Mouse (Mus musculus) right cerebral cortex, postnatal 4 days (tissue): Measurements from ENCODE around the gene Rab28.
A peak's percentile ranks its signal among the peaks of the same experiment; 100 is the strongest.

Experiments
- DNase-seq: peaks from one replicate; pipeline ENCODE4 v3.0.0-alpha.2; 2022

The Rab28 gene

DNA sequence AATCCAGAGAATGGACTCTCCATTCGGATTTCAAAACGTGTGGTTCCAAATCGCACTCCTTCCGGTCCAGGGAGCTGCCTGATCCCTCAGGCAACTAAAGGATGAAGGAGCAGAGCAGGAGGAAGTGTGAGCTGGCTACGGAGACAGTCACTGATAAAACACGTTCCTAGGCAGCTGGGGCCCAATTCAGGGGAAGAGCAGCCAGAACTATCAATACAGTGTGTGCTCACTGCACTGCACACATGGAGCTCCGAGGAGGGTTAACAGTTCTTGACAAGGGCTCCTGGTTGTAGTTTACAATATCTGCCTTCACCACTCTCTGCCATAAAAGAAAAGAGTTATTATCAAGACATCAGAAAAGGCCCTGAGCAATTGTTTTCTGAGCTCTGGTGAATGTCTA lies 82.4 kb downstream of the Rab28 start:
- no peak for DNase-seq

DNA sequence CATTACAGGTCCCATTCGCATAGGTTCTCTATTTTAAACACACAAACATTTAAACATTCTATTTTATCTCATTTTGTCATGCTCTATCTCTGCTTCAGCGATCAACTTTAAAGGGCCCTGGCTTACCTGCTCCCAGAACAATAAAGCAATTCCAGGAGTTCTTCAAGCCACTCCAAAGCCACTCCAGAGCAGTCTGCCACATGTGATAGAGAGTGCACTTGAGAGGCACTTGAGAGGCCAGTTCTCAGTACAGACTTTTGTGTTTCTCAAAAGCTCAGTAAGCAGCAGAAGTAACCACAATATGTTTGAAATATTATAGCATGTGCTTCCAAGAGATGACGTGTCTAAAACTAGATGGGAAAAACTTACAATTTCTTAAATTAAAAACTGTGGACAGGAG lies 86.2 kb downstream of the Rab28 start:
- DNase-seq: no peak

DNA sequence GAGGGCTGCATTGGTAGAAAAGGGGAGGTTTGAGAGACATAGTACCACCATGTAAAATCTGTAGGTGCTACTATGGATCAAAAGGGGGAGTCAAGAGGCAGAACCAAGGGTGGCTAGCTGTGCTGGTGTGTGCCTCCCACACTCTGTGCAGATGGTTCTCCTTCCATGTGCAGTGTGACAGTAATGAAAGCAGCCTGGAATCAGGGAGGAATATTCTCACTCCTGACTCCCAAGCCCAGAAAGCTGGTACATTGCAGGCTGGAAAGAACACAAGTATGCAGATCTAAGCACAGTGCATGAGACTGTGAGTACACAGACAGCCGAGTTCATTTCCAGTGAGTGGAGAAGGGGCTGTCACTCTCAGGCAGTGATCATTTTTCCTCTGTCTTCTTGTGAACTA lies 89.0 kb downstream of the Rab28 start:
- DNase-seq: no peak

GRCm38 (mm10) chr5:41610447-41611030 lies 97.4 kb downstream of the Rab28 start:
- no peak for DNase-seq

DNA sequence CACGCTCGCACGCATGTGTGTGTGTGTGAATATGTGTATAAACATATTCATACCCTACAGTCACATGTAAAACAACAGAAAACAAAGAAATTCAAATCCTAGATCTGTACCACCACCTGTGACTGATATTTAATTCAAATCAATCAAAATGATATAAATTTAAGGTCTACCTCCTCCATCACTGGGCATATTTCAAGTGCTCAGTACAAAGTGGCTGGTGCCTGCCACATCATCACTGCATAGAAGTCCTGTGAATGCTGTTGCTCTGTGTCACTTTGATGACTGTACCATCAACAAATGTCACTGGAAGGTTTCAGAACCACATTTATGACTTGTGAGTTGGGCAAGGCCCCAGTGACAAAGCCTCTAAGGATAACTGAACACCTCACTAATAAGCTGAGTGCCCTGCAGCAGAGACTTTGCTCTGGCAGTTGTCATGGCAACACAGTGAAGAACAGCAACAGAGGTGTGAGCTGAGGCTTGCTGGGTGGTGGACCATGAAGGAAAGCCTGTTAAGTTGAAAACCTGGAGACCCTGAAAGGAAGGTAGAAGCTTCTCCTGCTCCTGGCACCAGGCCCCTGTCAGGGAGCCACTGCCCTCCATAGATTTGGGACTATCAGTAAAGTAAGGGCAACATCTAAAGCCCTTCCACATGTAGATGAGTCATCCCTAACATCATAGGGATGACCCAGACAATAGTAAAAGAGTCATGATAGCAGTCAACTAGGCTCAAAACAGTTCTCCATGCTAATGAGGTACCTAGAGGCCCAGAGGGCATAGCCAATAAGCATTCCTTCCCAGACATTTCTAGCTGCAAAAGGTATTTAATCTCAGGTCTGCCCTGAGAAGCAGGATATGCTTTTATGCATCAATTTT lies 111.5 kb downstream of the Rab28 start:
- DNase-seq: no peak

DNA sequence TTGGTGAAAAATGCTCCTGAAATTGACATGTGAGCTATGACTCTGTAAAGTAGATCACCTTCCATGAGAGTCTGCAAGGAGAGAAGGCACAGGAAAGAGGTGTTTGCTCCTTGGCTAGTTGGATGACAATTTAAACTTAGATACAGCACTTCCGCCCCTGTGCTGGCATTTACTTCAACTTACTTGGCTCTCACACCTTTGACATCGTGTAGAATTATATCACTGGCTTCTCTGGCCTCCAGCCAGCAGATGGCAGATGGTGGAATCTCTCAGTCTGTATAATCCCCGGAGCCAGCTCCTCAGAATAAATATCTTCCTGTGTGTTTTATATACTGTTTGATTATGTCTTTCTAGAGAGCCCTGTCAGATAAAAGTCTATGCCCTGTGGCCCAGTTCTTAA lies 112.8 kb downstream of the Rab28 start:
- peak; percentile 57 for DNase-seq

DNA sequence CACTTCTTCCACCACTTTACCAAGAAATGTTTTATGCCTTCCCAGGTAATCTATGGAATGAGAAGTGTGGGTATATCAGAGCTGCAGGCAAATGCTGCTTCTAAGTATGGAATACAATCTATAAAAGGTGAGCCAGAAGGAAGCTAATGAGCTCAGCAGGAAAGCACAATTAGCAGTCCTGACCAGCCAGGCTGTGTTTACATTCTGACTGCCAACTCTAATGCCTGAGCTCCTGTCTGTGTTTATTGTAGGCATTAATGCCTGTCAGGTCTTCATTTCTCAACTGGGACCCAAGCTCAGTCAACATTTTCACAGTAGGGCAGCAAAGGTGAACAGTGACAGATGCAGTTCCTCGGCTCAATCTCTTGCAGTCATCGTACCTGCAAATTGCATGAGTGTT lies 129.9 kb downstream of the Rab28 start:
- DNase-seq: no peak
